Mouse (Mus musculus): Measurements from ENCODE around the gene Klrb1b. TPM values are rescaled to one million over a fixed set of nuclear protein-coding genes. Genes with fewer than 3 reads are reported as not detected.

Gene Klrb1b
- polyA plus RNA-seq (2015; fragmentation: Nextera tagmentation; extraction: Ambion mirVana), result 0.92 and 1.1 TPM in 2 replicates

GRCm38 (mm10) chr6:128826132-128826531, at the start of gene Klrb1b, which contains the start of gene Gm44511:
Gene Klrb1b, minus strand, starts transcription at chr6:128826331.
Gene Gm44511, minus strand, starts transcription at chr6:128826315.
- DNase-seq (ENCODE audit: low spot score), result no peak

DNA sequence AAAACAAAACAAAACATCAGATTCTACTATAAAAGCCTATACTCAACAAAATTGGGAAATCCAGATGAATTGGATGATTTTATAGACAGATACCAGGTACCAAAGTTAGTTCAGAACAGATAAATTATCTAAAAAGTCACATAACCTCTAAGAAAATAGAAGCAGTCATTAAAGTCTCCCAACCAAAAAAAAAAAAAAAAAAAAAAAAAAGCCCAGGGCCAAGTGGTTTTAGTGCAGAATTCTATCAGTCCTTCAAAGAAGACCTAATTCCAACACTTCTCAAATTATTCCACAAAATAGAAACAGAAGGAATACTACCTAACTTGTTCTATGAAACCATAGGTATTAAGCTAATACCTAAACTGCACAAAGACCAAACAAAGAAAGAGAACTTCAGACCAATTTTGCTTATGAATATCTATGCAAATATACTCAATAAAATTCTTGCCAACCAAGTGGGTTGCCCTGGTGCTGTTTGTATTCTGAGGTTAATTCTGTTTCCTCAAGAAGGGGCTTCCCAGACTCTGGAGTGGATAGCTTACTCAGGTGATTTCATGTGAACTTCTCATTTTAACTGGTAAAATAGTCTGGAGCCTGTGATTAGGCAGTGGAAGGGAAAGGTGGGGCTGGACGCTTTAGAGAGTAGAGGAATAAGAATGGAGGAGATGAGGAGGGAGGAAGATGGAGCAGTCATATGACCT, 45.9 kb upstream of the Klrb1b start:
- no peak for DNase-seq (ENCODE audit: low spot score)

- no peak for DNase-seq (ENCODE audit: low spot score)
Measured at GRCm38 (mm10) chr6:128868861-128869260, 42.7 kb upstream of the Klrb1b start.

- peak; percentile 1 for DNase-seq (ENCODE audit: low spot score)
Measured at GRCm38 (mm10) chr6:128857976-128858375, 31.8 kb upstream of the Klrb1b start.

- DNase-seq (ENCODE audit: low spot score), result no peak
Measured at GRCm38 (mm10) chr6:128856250-128856649, 30.1 kb upstream of the Klrb1b start.

- no peak for DNase-seq (ENCODE audit: low spot score)
Measured at GRCm38 (mm10) chr6:128855477-128855876, 29.3 kb upstream of the Klrb1b start.

- DNase-seq (ENCODE audit: low spot score), result no peak
Measured at GRCm38 (mm10) chr6:128854895-128855294, 28.8 kb upstream of the Klrb1b start.

DNA sequence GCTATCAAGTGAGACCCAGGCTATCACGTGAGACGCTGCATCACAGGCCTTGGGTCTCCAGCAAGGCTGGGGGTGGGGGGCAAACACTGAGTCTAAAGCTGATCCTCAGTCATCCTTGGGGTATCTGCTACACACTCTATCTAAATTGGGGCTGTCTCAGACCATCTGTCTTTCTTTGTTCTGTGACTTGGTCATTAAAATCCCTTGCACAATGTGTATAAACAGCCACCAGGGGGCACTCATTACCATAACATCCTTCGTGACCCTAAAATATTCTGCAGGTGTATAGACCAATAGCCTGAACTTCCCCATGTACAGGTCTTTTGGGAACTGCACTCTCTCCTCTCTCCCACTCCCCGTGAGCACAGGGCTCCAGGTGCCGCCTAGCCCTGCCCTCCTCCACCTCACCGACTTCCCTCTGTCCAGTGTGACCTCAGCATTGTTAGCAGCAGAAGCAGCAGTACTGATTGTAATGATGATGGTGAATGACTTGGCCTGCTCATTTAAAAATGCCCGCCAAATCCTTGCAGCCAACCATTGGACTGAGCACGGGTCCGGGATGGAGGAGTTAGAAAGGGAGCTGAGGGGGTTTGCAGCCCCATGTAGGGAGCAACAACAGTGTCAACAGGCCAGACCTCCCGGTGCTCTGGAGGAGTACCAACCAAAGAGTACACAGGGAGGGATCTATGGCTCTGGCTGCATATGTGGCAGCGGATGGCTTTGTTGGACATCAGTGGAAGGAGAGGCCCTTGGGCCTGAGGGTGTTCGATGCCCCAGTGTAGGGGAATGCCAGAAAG, 28.1 kb upstream of the Klrb1b start:
- DNase-seq (ENCODE audit: low spot score), result peak; percentile 79

- no peak for DNase-seq (ENCODE audit: low spot score)
Measured at GRCm38 (mm10) chr6:128852766-128853165, 26.6 kb upstream of the Klrb1b start.

DNA sequence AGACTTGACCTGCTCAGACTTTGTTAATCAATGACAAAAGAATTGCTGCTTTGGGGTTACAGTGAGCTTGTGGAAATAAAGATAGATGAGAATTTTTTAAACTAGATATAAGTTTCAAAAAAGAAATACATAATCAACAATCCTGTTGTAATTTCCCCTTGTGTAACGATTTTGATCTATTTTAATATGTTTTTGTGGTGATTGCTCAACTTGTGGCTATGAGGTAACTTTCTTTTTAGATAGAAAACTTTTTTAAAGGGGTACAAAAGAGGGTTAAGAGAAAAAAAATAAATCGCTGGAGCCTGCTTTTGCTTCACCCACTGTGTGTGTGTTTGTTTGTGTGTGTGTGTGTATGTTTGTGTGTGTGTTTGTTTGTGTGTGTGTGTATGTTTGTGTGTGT, 25.0 kb upstream of the Klrb1b start:
- DNase-seq (ENCODE audit: low spot score), result no peak

- DNase-seq (ENCODE audit: low spot score), result no peak
Measured at GRCm38 (mm10) chr6:128850671-128851070, 24.5 kb upstream of the Klrb1b start.

DNA sequence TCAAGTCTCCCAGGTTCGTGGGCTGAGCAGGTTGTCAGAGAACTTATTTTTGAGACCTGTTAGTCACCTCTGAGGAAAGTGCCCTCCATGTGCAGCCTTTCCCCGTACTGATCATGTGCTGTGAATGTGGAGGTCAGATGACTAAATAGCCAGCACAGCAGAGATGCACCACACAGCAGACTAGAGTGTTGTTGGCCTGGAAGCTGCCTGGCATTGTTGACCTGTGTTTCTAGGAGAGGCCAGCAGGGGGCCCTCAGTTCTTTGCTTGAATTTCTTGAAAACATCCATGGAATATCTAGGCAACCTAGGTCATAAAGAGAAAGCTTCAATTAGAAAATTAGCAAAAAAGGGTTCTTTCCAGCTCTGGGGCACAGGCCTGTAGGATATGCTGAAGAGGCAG, 23.8 kb upstream of the Klrb1b start:
- peak; percentile 52 for DNase-seq (ENCODE audit: low spot score)

DNA sequence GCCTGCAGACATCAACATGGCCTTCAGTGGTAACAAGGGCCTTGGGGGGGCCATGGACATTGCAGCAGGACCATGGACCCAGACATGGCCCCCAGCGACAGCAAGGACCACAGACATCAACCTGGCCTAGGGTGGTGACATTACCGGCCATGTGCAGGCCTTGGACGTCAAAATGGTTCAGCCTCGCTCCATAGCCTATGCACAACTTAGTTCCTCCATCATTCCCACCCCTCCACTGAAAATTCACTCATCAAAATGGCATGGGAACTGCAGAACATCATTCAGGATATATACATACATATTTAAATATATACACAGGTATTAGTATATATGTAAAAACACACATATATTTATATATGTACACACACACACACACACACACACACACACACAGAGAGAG, 21.3 kb upstream of the Klrb1b start:
- DNase-seq (ENCODE audit: low spot score), result no peak

- DNase-seq (ENCODE audit: low spot score), result peak; percentile 31
Measured at GRCm38 (mm10) chr6:128845998-128846542, 19.9 kb upstream of the Klrb1b start.

DNA sequence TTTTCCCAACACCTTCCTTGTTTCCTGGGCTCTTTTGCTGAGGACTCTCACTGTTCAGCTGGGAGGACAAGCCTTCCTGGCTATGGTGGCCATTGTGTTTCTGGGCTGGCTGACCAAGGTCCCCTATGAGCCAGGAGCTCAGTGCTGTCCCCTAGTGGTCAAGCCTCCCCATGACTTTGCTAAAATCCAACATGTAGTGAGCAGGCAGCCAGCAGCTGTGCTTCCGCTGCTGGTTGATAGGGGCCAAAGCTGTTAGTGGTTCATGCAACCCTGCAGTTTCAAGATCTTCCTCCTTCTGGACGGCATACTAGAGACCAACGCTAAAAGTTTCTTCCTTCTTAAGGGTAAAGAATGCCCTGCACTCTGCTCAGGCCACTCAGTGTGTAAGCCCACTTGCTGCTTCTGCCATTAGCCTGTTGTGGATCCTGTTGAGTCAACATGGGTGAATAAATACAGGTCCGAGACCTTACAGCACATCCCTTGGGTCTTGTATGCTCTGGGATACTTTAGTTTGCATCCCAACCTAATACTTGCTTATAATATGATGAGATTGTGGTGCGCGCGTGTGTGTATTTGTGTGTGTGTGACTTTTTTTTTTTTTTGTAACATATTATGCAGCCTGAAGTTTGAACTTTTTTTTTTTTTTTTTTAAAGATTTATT, 19.3 kb upstream of the Klrb1b start:
- peak; percentile 89 for DNase-seq (ENCODE audit: low spot score)

DNA sequence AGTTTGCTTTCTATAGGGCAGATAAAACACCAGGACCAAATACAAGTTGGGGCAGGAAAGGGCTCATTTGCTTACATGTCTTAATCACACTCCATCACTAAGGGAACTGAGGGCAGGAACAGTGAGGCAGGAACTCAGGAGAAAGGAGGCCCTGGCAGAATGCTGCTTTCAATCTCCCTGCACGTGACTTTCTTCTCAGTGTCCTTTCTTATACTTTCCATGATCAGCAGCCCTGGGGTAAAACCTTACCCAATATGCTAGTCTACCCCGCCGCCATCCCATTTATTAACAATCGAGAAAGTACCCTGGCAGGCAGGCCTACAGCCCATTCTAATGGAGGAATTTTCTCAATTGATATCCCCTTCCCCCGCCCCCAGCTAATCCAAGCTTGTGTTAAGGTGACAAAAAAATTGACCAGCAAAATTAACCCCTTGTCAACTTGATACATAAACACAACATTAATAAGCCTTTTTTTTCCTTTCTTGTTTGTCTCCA, 18.5 kb upstream of the Klrb1b start:
- no peak for DNase-seq (ENCODE audit: low spot score)

GRCm38 (mm10) chr6:128844131-128844530, 18.0 kb upstream of the Klrb1b start:
- DNase-seq (ENCODE audit: low spot score), result peak; percentile 40

DNA sequence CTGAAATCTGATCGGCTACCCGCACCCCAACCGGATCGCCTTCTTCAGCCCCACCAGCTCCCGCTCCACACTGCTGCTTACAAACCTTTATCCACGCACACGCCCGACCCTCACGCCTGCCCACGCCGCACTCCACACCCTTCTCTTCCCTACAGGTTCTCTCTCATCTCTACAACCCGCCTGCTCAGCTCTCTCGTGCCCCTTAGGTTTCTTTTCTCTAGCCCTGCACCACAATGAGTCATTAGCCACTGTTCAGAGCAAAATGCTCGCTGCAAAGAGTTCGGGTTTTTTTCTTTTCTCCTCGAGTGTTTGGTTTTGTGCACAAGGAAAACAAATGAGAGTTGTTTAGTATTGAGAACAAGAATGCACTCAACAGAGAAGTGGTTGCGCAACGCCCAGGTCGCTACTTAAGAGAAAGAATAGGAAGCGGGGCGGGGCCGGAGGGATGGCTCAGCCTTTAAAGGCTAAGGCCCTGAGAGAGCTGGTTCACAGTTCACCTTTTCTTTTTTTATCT, 17.4 kb upstream of the Klrb1b start:
- DNase-seq (ENCODE audit: low spot score), result peak; percentile 66

GRCm38 (mm10) chr6:128842945-128843478, 16.9 kb upstream of the Klrb1b start:
- DNase-seq (ENCODE audit: low spot score), result peak; percentile 98

GRCm38 (mm10) chr6:128842356-128842944, 16.3 kb upstream of the Klrb1b start:
- DNase-seq (ENCODE audit: low spot score), result no peak

Data from thymus, postnatal 0 days (tissue).